Mouse (Mus musculus): ENCODE results near the gene 1700001O22Rik. TPM values are rescaled to one million over a fixed set of nuclear protein-coding genes. Genes with fewer than 3 reads are reported as not detected.

The 1700001O22Rik gene
- polyA plus RNA-seq, 2 experiments = not detected

GRCm38 (mm10) chr2:30826825-30827748 lies 23.6 kb upstream of the 1700001O22Rik start:
- DNase-seq (ENCODE audit: low read depth in 3 of 3, low spot score in 3 of 3) = peak; percentile 91 to 92 (median 92)
- Histone ChIP-seq H3K27me3 (ENCODE audit: control insufficient read depth, insufficient read depth, low read length) (no peaks in the 10 kb centered on the region), H3K9ac (replicated peaks) (peak overlapping the region; percentile 98), H3K36me3 (replicated peaks; ENCODE audit: control insufficient read depth, insufficient read depth, low read depth) (peaks cover 46% of the 10 kb centered on the region), H3K4me3 (ENCODE audit: insufficient read depth in 1 of 2, low read depth in 2 of 2, low read length in 2 of 2) (peak overlapping the region; percentile 80 to 99), H3K4me2 (ENCODE audit: low read depth) (peak overlapping the region; percentile 73), H3K4me1 (replicated peaks; ENCODE audit: control insufficient read depth in 2 of 2, insufficient read depth in 2 of 2, low read length in 1 of 2) (peaks cover 18 to 23% of the 10 kb centered on the region in 2 experiments), H3K27ac (peak overlapping the region; percentile 97), H3K9me3 (ENCODE audit: control insufficient read depth, low read length) (no peaks in the 10 kb centered on the region)
- ATAC-seq (ENCODE audit: insufficient read depth) = peak; percentile 78
- TF ChIP-seq CTCF (IDR thresholded peaks at IDR 0.05; ENCODE audit: low read depth) = peak; percentile 81
- peak; percentile 87 for TF ChIP-seq EP300 (IDR thresholded peaks at IDR 0.05; ENCODE audit: low read depth)
- 27% methylated on average over 26 of the region's 26 CpGs for WGBS (ENCODE audit: insufficient replicate concordance)

GRCm38 (mm10) chr2:30823385-30824153 lies 20.1 kb upstream of the 1700001O22Rik start:
- Histone ChIP-seq H3K4me1 (replicated peaks; ENCODE audit: control insufficient read depth in 2 of 2, insufficient read depth in 2 of 2, low read length in 1 of 2) (peaks cover 13 to 15% of the 10 kb centered on the region in 2 experiments), H3K27me3 (ENCODE audit: control insufficient read depth, insufficient read depth, low read length) (no peaks in the 10 kb centered on the region), H3K4me2 (ENCODE audit: low read depth) (no peak overlapping the region), H3K9me3 (ENCODE audit: control insufficient read depth, low read length) (no peaks in the 10 kb centered on the region), H3K27ac (no peak overlapping the region), H3K9ac (replicated peaks) (no peak overlapping the region), H3K4me3 (ENCODE audit: insufficient read depth in 1 of 2, low read depth in 2 of 2, low read length in 2 of 2) (no peak overlapping the region), H3K36me3 (replicated peaks; ENCODE audit: control insufficient read depth, insufficient read depth, low read depth) (peaks cover 54% of the 10 kb centered on the region)
- DNase-seq (ENCODE audit: low read depth in 3 of 3, low spot score in 3 of 3) (no peak), ATAC-seq (ENCODE audit: insufficient read depth) (no peak)
- TF ChIP-seq EP300 (IDR thresholded peaks at IDR 0.05; ENCODE audit: low read depth) (no peak), CTCF (IDR thresholded peaks at IDR 0.05; ENCODE audit: low read depth) (no peak)
- WGBS (ENCODE audit: insufficient replicate concordance) = 83% methylated on average over 13 of the region's 13 CpGs

GRCm38 (mm10) chr2:30822460-30822859 lies 19.0 kb upstream of the 1700001O22Rik start:
- H3K9me3 ChIP-seq (ENCODE audit: control insufficient read depth, low read length) = no peaks in the 10 kb centered on the region
- H3K27me3 ChIP-seq (ENCODE audit: control insufficient read depth, insufficient read depth, low read length) = no peaks in the 10 kb centered on the region
- H3K4me3 ChIP-seq (ENCODE audit: insufficient read depth in 1 of 2, low read depth in 2 of 2, low read length in 2 of 2) = no peak overlapping the region
- no peak overlapping the region for H3K27ac ChIP-seq
- 83% methylated on average over 8 of the region's 8 CpGs for WGBS (ENCODE audit: insufficient replicate concordance)
- H3K4me2 ChIP-seq (ENCODE audit: low read depth) = no peak overlapping the region
- TF ChIP-seq EP300 (IDR thresholded peaks at IDR 0.05; ENCODE audit: low read depth) (no peak), CTCF (IDR thresholded peaks at IDR 0.05; ENCODE audit: low read depth) (no peak)
- H3K9ac ChIP-seq (replicated peaks) = no peak overlapping the region
- DNase-seq (ENCODE audit: low read depth in 3 of 3, low spot score in 3 of 3) = no peak
- ATAC-seq (ENCODE audit: insufficient read depth) = no peak
- peaks cover 10 to 12% of the 10 kb centered on the region in 2 experiments for H3K4me1 ChIP-seq (replicated peaks; ENCODE audit: control insufficient read depth in 2 of 2, insufficient read depth in 2 of 2, low read length in 1 of 2)
- H3K36me3 ChIP-seq (replicated peaks; ENCODE audit: control insufficient read depth, insufficient read depth, low read depth) = peaks cover 54% of the 10 kb centered on the region

GRCm38 (mm10) chr2:30821073-30821472 lies 17.6 kb upstream of the 1700001O22Rik start:
- 91% methylated on average over 3 of the region's 3 CpGs for WGBS (ENCODE audit: insufficient replicate concordance)
- TF ChIP-seq EP300 (IDR thresholded peaks at IDR 0.05; ENCODE audit: low read depth) (no peak), CTCF (IDR thresholded peaks at IDR 0.05; ENCODE audit: low read depth) (peak; percentile 77)
- Histone ChIP-seq H3K4me3 (ENCODE audit: insufficient read depth in 1 of 2, low read depth in 2 of 2, low read length in 2 of 2) (no peak overlapping the region), H3K9ac (replicated peaks) (no peak overlapping the region), H3K9me3 (ENCODE audit: control insufficient read depth, low read length) (no peaks in the 10 kb centered on the region), H3K36me3 (replicated peaks; ENCODE audit: control insufficient read depth, insufficient read depth, low read depth) (peaks cover 47% of the 10 kb centered on the region), H3K4me1 (replicated peaks; ENCODE audit: control insufficient read depth in 2 of 2, insufficient read depth in 2 of 2, low read length in 1 of 2) (peaks cover under 1 to 2% of the 10 kb centered on the region in 2 experiments; a peak in 2 of 4 replicates), H3K27me3 (ENCODE audit: control insufficient read depth, insufficient read depth, low read length) (no peaks in the 10 kb centered on the region), H3K27ac (no peak overlapping the region), H3K4me2 (ENCODE audit: low read depth) (no peak overlapping the region)
- DNase-seq (ENCODE audit: low read depth in 3 of 3, low spot score in 3 of 3) (no peak), ATAC-seq (ENCODE audit: insufficient read depth) (no peak)

GRCm38 (mm10) chr2:30819873-30820272 lies 16.4 kb upstream of the 1700001O22Rik start:
- WGBS (ENCODE audit: insufficient replicate concordance) = 84% methylated on average over 5 of the region's 5 CpGs

More at GRCm38 (mm10) chr2:30819873-30820272, 16.4 kb upstream of the 1700001O22Rik start:
- Histone ChIP-seq H3K27ac (no peak overlapping the region), H3K9me3 (ENCODE audit: control insufficient read depth, low read length) (no peaks in the 10 kb centered on the region), H3K36me3 (replicated peaks; ENCODE audit: control insufficient read depth, insufficient read depth, low read depth) (peaks cover 35% of the 10 kb centered on the region), H3K9ac (replicated peaks) (no peak overlapping the region), H3K4me1 (replicated peaks; ENCODE audit: control insufficient read depth in 2 of 2, insufficient read depth in 2 of 2, low read length in 1 of 2) (no peaks in the 10 kb centered on the region), H3K4me2 (ENCODE audit: low read depth) (no peak overlapping the region), H3K4me3 (ENCODE audit: insufficient read depth in 1 of 2, low read depth in 2 of 2, low read length in 2 of 2) (no peak overlapping the region), H3K27me3 (ENCODE audit: control insufficient read depth, insufficient read depth, low read length) (no peaks in the 10 kb centered on the region)
- no peak for DNase-seq (ENCODE audit: low read depth in 3 of 3, low spot score in 3 of 3)
- no peak for ATAC-seq (ENCODE audit: insufficient read depth)
- no peak for TF ChIP-seq CTCF (IDR thresholded peaks at IDR 0.05; ENCODE audit: low read depth)
- no peak for TF ChIP-seq EP300 (IDR thresholded peaks at IDR 0.05; ENCODE audit: low read depth)

Data from liver, embryonic 14.5 days (tissue).